Mouse (Mus musculus): ENCODE measurements around the gene Rps26.
"Not testable (repeated sequence)": the region's sequence is repeated elsewhere in the genome, so short reads cannot be mapped to it uniquely, and the experiment has no call there.

Rps26 gene

DNA sequence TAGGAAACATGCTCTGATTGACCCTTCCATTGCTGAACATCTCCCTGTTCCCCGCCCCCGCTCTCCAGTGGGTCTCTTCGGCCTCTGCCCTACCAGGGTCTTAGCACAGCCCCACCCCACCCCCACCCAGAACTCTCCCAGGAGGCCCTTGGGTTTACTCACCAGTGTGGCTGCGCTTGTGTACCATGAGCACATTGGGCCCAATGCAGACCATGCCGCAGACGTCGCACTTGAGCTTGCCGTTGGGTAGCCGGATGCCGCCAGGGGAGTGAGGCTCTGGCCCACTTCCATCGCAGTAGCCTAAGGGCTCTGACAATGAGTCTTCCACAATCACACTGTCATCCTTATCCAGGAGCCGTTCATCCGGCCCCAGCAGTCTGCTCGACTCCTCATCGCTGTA is 14.3 kb upstream of the Rps26 start:
- DNase-seq = no peak

DNA sequence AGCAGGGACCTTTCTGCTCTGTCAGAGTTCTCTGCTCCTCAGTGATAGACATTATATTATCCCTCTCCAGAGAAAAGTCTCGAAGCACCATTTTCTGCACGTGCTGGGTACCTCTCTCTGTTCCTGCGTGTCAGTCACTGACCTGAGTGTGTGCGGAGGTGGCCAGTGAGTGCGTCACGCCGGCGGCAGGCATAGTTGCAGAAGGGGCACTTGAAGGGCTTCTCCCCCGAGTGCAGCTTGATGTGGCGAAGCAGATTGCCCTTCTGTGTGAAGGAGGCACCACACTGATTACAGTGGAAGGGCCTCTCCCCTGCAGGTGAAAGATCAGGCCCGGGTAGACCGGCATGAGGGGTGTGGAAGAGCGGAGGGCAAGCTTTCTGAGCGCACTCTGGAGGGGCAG is 13.5 kb upstream of the Rps26 start:
- no peak for DNase-seq

DNA sequence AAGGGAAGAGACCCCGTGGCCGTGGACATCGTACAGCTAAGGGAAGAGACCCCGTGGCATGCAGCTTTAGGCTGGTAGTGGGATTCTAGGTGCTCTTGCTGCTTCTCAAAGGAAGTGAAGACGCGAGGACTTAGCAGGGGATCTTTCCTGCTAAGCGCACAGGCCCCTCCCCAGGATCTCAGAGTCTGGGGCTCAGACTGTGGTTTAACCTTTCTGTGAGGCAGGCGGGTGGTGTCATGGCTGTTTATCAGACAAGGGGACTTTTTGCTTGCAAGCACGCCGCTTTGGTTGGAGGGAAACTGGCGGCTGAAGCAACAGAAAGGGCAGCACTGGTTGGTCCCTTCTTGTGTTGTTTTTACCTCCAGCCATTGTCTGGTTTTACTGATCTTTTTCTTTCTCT is 10.5 kb upstream of the Rps26 start:
- no peak for DNase-seq

DNA sequence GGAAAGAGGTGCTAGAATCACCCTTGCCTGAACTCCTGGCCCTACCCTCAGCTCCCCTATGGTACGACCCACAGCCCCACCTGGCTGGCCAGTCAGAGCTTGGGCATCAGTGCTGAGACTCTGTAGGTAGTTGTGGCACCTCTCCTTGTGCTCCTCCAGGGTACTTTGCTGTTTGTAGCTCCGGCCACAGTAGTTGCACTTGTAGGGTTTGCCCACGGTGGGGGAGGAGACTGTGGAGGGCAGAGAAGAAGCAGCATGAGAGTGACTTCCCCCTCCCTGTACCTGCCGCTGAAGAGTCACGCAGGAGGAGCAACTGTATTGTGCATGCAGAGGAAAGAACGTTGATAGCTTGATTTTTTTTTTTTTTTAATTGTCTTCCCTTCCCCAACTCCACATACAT is 10.0 kb upstream of the Rps26 start:
- DNase-seq = no peak

DNA sequence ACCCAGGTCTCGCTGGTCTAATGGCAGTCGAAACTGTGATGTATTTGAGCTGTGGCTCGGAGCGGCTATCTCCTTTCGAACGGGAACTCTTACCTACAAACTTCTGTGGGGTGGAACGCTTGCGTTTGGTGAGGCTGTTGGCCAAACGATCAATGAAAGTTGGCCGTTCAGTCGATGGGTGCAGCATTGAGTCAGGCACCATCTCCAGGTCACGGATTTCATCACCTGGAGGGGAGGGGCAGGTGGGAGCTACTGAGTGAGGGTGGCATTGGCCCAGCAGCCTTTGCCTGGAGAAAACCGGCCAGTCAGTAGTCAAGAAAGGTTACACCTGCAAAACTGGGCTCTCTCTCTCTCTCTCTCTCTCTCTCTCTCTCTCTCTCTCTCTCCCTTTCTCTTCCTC is 9.2 kb upstream of the Rps26 start:
- DNase-seq = no peak

DNA sequence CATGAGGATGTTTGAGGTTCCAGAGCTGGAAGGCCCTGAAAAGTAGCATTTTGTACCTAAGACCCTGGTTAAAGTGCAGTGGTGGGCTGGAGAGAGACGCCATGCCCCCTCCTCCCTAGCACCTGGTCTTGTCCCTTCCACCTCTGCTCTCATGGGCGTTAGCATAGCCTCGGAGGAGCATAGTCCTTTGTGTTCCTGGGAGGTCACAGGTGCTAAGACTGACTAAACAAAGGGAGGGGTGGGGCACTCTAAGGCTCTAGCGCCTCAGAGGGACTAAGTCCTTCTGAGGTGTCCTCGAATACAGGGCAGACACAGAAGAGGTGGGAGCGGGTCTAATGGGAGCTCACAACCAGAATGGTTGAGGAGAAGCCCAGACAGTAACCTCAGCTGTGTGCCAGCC is 5.0 kb upstream of the Rps26 start:
- no peak for DNase-seq

DNA sequence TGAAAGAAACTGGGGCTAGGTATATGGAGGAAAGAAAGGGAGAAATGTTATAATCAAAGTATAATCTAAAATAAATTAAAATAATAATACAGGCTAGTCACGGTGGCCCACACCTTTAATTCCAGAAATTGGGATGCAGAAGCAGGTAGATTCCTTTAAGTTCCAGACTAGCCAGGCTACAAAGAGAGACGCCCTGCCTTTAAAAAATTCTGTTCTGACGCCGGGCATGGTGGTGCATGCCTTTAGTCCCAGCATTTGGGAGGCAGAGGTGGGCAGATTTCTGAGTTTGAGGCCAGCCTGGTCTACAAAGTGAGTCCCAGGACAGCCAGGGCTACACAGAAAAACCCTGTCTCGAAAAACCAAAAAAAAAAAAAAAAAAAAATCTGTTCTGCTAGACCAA is 3.8 kb upstream of the Rps26 start:
- DNase-seq = not testable (repeated sequence)

DNA sequence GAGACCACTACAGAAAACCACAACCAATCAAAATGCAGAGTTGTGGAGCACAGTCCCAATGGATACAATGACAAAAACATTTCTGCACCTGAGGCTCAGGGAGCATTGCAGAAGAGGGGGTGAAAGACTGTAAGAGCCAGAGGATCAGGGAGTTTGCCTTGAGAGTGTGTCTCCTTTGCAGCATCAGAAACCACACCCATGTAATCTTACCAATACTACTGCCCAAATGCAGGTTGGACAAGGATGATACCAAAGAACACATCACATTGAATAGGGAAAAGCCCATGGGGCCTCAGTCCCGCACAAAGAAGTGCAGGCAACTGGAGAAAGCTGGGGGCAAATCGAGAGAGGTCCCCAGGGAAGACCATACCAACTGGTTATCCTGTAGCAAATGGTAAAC is 3.2 kb upstream of the Rps26 start:
- DNase-seq = no peak

DNA sequence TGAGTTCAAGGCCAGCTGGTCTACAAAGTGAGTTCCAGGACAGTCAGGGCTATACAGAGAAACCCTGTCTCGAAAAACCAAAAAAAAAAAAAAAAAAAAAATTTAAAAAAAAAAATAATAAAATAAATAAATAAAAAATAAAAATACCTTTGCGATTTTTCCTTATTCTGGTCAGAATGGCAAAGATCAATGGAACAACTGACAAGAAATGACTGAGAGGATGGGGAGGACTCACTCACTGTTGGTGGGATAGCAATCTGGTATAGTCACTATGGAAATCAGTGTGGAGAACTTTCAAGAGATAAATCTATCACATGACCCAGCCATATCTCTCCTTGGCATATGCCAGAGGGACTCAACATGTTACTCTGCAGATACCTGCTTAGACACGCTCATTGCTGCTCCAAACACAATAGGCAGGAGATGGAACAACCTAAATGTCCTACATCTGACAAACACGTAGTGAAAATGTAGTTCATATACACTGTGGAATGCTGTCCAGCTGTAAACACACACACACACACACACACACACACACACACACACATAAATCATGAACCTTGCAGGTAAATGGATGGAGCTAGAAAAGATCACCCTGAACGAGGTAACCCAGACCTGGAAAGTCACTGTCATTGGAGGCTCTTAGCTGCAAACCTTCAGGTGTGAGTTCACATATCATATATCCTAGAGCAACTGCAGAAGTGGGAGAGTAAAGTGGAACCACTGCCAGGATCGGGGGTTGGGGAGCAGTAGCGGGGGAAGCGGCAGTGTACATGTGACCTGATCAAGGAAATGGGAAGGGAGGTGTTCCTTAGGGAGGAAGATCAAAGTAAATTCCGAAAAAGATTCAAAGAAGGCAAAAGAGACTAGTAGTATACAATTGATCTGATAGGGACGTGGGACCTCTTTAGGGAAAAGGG is 1.1 kb upstream of the Rps26 start:
- no peak for DNase-seq

DNA sequence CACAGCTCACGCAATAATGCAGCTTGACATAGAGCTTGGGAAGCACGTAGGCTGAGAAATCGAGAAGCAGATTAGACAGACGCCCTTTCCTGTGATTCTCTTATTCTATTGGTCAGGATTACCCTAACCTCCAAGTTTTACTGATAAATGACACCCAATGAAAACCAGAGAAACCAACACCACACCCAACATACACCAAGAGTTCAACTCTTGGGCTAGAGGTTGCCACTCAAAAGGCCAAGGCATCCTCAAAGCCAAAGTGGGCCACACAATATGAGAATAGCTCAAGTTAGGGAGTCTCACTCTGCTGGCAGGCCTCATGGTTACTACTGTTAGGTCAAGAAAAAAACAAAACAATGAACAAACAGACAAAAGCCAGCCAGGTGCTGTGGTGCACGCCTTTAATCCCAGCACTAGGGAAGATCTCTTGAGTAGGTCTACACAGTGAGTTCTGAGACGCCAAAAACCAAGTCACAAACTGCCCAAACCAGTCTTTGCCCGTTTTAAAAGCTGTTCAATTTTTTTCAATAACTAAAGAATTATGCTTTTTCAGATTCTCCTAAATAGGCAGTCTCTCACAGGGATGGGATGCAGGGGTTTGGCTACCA is 1.2 kb downstream of the Rps26 start:
- no peak for DNase-seq

DNA sequence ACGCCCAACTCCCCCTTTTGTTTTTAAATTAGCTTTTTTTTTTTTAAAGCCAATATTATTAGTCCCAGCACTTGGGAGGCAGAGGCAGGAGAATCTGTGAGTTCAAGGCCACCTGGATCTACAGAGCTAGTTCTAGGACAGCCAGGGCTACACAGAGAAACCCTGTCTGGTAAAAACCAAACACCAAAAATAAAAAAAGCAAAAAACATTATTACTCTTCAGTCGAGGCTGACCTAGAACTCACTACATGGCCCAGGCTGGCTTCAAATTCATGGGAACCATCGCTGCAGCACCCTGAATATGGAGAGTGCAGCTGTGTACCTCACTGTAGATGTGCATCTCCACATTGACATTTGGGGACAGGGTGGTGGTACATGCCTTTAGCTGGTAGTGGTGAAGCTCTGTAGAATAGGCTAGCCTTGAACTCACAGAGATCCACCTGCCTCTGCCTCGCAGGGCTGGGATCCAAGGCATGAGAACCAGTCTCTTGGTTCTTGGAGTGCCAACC is 3.4 kb downstream of the Rps26 start:
- DNase-seq = not testable (repeated sequence)

DNA sequence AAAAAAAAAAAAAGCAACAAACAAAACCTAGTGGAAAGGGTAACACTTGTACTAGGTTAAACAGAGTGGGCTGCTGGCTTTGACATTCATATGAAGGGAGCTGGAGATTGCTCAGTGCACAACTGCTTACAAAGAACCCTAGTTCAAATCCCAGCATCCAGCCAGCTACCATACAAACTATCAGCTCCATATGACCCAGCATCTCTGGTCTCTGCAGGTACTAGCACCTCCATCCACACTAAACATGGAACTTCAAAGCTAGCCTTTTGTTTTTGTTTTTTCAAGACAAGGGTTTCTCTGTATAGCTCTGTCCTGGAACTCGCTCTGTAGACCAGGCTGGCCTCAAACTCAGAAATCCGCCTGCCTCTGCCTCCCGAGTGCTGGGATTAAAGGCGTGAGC is 3.8 kb downstream of the Rps26 start:
- DNase-seq = no peak

DNA sequence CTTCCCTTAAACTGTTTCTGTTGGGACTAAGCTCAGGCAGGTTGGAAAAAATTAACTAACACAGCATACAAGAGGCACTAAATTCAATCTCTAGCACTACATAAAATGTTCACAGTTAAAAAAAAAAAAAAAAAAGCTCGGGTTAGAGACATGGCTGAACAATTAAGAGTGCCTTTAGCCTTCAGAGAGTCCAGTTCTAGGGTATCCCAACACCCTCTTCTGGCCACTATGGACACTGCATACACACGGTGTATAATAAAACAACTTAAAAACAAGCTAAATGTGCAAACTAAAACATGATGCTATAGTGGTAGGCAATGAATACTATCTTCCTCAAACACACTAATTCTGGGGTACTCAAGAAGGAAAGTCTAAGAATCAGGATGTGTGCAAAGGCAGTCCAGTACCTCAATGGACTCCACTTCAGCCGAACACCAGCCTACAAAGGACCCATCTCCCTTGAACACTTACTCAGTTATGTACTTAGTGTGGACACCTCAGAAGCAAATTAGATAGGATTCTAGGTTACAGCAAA is 4.5 kb downstream of the Rps26 start:
- no peak for DNase-seq

DNA sequence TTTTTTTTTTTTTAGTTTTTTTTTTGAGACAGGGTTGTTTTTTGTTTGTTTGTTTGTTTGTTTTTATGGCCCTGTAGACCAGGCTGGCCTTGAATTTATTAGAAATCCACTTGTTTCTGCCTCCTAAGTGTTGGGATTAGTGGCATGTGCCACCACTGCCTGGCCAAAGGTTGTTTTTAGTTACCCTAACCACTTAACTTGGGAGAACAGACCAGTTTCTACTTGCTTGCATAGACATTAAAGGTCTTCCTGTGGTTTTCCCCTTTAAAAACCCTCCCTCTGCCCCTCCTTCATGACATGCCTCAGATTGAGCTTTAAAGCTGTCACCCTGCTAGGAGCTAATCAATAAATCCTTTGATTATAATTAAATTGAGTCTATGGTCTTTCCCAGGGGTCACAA is 6.3 kb downstream of the Rps26 start:
- no peak for DNase-seq

DNA sequence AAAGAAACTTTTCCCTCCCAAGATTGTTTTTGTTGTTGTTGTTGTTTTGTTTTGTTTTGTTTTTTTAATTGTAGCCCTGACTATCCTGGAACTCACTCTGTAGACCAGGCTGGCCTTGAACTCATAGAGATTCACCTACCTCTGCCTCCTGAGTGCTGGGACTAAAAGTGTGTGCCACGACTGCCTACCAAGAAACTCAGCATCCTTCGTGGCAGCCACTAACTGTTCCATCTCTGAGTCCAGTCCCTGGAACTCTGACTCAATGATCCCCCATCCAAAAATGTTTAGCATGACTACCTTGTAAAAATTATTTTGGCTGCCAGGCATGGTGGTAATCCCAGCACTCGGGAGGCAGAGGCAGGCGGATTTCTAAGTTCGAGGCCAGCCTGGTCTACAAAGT is 7.4 kb downstream of the Rps26 start:
- DNase-seq = not testable (repeated sequence)

DNA sequence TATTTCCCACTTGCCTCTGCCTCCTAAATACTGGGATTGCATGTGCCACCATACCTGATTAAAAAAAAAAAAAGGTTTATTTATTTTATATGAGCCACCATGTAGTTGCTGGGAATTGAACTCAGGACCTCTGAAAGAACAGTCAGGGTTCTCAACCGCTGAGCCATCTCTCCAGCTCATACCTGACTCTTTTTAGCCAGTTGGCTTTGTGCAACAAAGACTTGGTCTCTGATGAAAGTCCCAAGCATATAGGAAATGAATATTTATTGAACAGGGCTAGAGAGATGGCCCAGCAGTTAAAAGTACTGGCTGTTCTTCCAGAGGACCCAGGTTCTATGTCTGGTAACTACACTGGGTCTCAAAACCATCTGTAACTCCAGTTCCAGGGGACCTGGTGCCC is 8.0 kb downstream of the Rps26 start:
- no peak for DNase-seq

DNA sequence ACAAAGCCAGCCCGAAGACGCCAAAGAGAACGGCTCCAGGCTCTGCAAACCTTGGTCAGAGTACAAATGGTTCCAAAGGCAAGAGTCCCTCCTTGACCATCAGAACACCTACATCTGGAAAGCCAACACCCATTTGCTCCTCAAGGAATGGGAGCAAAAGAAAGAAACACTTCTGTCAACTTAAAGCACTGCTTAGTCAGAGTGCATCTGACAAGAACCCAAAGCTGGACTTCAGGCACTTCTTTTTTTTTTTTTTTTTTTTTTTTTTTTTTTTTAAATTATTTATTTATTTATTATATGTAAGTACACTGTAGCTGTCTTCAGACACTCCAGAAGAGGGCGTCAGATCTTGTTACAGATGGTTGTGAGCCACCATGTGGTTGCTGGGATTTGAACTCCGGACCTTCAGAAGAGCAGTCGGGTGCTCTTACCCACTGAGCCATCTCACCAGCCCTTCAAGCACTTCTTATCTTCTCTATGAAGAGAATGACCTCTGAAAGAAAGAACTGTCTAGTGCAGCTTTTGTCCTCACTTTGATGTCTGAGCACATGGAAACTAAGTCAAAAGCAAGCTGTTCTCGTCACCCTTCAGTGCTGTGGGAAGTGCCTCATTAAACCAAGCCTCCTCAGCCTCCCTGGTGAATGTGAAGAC is 10.6 kb downstream of the Rps26 start:
- DNase-seq = not testable (repeated sequence)

DNA sequence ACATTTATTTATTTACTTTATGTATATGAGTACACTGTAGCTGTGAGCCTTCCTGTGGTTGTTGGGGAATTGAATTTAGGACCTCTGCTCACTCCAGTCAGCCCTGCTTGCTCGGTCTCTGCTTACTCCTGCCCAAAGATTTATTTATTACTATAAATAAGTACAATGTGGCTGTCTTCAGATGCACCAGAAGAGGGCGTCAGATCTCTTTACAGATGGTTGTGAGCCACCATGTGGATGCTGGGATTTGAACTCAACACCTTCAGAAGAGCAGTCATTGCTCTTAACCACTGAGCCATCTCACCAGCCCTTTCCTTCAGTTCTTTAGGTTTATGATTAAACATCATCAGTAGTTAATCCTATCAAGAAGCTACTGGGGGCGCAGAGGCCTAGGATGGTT is 11.6 kb downstream of the Rps26 start:
- no peak for DNase-seq

DNA sequence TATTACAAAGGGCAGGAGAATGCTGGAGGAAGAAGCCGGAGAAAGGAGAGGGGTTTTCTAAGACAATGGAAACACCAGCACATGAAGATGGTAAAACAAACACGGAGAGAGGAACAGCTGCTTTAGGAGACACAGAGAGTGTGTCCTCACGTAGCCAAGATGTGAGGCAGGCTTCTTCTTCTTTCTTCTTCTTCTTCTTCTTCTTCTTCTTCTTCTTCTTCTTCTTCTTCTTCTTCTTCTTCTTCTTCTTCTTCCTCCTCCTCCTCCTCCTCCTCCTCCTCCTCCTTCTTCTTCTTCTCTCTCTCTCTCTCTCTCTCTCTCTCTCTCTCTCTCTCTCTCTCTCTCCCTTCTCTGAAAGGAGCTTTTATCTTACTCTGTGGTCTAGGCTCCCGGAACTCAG is 12.7 kb downstream of the Rps26 start:
- not testable (repeated sequence) for DNase-seq

DNA sequence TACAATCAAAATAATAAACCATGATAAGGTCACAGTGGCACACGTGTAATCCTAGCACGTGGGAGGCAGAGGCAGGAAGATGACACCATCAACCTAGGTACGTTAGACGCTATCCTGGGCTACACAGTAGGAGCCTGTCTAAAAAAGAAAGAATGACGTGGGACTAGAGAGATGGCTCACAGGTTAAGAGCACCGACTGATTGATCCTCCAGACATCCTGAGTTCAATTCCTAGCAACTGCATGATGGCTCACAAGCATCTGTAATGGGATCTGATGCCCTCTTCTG is 13.4 kb downstream of the Rps26 start:
- no peak for DNase-seq

DNA sequence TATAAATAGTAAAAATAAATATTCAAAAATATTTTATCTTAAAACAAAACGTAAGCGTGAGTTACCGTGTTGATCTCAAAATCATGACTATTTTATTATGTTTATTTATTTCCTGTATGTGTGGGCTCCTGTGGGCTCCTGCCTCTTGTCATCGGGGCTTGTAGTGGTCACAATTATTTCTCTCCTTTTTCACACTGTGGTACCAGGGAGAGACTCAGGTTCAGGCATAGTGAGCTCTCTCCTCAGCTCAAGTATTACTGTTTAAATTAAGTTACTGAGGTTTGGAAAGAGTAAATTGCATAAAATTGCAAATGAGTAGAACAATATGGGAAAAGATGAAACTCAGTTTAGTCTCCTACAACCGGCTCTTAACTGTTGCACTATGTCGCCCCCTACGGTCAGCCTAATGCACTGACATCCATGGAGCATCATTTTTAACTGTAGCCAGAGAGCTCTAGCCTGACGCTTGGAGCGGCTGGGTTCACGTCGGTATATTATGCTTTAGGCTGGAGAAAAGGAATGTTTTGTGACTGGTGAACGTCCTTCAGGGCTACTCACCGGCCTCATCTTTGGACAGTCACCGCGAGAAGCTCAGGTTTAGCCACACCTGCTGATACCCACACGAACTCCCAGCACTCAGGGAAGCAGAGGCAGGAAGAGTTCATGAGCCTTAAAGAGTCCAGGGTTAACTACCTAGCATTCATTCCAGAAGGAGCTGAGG is 14.0 kb downstream of the Rps26 start:
- DNase-seq = peak; percentile 49

DNA sequence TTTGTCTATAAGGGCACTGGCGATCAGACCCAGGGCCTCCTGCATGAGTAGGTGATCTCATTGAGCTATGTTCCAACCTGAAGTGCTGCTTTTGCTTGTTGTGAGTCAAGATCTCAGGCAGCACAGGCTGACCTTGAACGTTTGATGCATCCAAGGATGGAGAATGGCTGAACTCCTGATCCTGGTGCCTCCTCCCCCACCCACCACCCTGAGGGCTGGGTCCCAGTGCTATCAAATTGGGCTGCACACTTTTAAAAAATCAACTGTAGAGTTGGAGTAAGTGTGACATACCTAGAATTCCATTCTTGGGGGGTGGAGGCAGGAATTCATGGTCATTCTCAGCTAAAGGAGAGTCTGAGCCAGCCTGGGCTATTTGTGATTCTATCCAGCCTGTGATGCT is 20.1 kb downstream of the Rps26 start:
- DNase-seq = no peak

DNA sequence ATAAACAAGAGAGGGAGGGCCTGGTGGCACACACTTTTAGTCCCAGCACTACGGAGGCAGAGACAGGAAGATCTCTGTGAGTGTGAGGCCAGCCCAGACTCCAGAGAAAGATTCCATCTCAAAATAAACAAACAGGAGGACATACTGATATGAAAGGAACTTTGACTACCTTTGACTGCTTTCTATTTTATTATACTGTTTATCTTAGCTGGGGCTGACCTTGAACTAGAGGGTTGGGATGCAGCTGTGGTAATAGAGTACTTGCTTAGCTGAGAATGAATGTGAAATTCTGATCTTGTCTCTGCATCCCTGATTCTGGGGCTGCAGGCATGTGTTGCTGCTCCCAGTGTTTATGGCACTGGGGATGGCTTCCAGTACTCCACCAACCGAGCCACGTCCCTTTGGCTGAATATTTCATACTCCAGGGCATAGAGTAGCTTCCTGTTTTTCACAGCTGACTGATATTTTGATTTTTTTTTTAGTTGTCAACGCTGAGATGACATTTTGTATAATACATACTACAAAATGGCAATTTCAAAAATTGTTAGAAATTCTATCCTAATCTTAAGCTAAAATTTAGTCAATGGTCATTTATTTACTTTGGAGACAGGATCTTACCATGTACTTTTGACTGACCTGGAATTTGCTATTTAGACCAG is 23.9 kb downstream of the Rps26 start:
- DNase-seq = no peak
